Mouse (Mus musculus) cerebral cortex, adult 2 months (tissue): Measurements from ENCODE around the gene Zfp970.

Experiments
- WGBS: fragments of 180-500 bp; shearing (Covaris S2); methylation state at CpG from one replicate; pipeline ENCODE4 v1.1.7; 2018; 5-methylcytosine and 5-hydroxymethylcytosine counted together

The Zfp970 gene

DNA sequence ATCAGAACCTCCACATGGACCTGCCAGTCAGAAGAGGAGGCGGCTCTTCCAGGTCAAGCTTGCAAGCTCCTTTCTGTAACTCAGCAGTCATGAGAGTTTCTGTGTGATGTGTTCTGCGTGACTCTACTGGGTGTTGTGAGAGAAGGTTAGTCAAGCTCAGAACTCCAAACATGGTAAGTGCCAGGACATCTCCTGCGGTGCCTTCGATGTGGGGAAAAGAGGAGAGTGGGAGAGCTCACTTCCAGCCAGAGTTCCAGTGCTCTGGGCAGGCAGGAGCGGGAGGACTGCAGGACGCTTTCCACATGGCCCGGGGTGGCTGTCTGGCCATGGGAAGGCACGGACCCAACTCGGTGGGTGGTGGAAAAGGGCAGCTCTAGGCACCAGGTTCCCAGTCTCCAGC is at the start of gene Zfp970:
Zfp970 (plus strand) TSS at position 58 of the 400 bp plus-strand sequence.
- 8% methylated on average over 9 of the region's 9 CpGs for WGBS

GRCm38 (mm10) chr2:177472261-177472660 is 7.7 kb downstream of the Zfp970 start:
- WGBS = 92% methylated on average over 7 of the region's 10 CpGs

DNA sequence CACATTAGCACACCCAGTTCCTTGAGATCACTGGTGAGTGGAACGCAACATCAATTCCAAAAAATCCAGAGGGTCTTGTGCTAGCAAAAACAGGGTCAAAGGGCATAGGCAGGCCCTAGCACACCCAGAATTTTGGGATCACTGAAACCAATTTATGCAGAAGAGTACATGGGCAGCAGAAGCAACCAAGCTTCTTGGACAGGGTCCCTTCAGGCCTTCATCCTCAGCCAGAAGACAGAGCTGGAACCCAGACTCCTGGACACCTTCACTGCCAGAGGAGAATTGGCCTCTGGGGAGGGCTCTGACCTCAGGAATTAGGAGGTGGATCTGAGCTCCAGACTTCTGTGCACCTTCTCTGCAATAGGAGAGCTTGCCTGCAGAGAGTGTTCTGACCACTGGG is 17.4 kb downstream of the Zfp970 start:
- WGBS = 67% methylated on average over 1 of the region's 1 CpGs

DNA sequence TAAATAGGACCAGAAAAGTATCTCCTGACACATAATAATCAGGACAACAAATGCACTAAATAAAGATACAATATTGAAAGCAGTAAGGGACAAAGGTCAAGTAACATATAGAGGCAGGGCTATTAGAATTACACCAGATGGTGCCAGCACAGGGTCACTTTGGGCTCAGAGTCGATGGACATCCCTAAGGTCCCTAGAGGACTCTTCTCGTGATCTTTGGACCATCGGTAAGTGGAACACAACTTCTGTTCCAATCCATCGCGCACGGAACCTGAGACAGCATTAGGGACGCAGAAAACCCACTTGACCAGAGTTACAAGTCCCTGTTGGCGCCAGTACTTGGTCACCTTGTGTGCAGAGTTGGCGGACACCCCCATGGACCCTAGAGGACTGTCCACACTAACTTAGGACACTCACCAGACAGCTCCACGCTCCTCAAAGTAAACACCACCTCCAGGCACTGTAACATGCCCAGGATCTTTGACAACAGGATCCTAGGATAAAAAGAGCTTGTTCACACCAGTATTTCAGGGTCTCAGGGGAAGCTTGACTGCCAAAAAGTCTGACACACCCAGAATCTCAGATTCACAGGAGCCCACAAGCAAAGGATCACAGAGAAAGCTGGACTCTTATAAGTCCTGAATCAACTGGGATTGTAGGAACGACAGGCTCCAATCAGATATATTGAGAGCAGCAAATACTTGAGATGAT is 18.9 kb downstream of the Zfp970 start:
- WGBS = 85% methylated on average over 11 of the region's 11 CpGs

GRCm38 (mm10) chr2:177498067-177498466 is 33.5 kb downstream of the Zfp970 start, which contains the start of gene Gm14403:
Gene Gm14403 (plus strand): TSS chr2:177498215.
- WGBS = 17% methylated on average over 7 of the region's 7 CpGs

DNA sequence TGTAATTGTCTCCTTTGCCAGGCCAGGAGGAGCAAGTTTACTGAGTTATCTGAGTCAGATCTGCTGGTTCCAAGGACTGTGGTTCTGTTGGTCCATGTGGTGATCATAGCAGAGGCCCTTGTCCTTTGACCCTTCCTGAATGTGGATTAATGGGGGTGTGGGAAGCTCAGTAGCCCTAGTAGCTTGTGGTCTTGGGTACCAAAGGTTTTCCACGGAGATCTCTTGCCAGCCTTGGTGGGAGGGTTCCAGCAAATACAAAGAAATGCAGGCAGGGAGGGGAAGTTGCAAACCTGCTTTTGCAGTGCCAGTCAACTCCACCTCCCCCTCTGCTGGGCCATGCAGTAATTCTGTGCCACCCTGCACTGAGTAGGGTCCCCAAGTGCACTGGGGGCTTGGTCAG is 34.6 kb downstream of the Zfp970 start:
- 38% methylated on average over 1 of the region's 1 CpGs for WGBS

DNA sequence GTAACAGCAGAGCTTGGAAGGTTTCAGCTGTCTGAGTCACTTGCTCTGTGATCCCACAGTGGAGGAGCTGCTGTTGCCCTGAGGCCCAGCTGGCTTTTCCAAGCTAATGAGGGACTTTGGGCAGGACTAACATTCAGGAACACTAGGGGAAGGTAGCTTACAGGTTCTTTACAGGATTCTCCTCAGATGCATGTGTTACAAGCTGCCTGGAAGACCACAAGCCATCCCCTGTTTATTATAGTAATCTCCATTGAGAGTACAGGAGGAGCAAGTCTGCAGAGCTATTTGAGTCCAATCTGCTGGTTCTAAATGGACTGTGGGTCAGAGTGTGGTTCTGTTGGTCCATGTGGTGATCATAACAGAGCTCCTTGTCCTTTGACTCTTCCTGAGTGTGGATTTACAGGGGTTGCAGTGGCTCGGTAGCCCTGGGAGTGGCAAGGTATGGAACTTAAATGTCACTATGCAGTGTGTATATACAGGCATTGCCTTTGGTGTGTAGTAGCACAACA is 40.7 kb downstream of the Zfp970 start:
- WGBS = 100% methylated on average over 1 of the region's 1 CpGs

DNA sequence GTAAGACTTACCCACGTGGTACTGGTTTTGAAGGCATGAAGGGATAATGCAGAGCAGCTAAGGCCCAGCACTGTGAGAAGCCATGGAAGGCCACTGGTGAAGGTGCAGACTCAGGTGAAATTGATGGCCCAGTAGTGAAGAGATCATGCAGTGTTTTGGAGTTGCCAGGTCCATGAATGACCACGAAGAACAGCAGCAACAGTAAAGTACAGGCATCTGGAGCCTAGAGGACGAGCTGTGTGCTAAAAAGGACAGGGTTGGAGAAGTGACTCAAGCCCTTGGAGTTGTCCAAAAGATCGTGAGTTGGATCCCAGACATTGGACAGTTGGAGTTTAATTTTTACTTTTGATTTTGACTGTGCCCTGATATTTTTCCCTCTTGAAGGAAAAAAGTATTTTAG is 46.8 kb downstream of the Zfp970 start:
- WGBS = 69% methylated on average over 4 of the region's 4 CpGs

GRCm38 (mm10) chr2:177511972-177512371 is 47.4 kb downstream of the Zfp970 start:
- WGBS = 94% methylated on average over 3 of the region's 3 CpGs

DNA sequence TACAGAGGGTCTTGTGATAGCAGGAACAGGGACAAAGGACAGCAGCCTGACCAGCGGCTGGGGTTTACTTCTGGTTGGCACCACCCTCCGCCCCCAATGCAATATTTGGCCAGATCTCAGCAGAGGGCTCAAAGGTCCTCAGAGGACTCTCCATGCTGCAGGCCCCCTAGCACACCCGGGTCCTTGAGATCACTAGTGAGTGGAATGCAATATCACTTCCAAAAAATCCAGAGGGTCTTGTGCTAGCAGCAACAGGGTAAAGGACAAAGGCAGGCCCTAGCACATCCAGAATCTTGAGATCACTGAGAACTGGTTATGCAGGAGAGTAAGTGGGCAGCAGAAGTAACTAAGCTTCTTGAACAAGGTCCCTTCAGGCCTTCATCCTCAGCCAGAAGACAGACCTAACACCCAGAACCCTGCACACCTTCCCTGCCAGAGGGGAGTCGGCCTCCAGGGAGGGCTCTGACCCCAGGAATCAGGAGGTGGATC is 49.5 kb downstream of the Zfp970 start:
- WGBS = 89% methylated on average over 4 of the region's 4 CpGs

DNA sequence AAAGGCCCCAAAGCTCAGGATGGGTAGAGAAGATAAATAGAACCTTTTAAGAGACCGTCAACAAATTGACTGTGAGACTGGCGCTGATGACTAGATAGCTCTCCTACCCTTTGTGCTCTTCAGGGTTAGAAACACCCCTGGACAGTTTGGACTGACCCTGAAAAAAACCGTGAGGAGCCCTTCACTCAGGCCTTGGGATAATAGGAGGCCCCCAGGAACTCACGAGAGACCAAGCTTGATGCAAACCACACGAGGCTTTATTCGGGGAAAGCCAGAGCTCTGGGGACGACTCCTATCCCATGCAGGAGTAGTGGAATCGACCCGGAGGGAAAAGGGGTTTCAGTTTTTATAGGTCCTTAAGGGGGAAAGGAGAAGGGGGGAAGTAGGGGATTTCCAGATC is 53.2 kb downstream of the Zfp970 start:
- WGBS = 88% methylated on average over 9 of the region's 9 CpGs

DNA sequence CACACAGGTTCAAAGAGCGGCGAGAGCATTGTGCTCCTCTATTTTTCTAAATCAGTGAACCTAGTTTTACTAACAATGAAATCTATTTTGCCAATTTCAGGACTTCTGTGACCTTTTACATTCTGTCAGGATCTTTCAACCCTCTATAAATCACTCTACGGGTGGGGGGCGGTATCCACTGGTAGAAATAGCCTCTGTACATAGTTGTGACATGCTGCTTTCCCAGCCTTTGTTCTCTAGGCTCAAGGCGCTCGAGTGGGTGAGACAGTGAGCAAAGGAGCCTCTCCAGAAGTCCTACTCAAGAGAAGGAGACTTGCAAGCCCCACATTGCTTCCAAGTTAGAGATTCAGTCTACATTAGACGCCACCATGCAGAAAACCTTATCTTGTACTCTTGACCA is 53.8 kb downstream of the Zfp970 start:
- 85% methylated on average over 7 of the region's 7 CpGs for WGBS

DNA sequence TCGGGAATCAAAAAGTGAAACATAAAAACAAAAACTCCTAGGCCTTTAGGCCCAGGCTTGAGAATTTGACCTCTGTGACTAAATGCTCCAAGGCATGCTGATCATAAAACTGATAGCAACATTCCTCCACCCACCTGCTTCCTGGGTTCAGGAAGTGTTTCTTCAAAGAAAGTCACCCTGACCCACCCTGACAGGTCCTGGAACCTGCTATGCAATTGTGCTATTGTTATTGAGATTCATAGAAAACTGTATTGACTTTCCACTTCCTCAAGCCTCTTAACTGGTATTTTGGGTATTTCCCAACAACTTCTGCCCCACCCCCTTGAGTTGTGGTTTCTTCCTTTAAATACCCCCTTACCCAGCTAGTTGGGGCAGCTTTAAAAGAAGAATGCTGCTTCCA is 54.4 kb downstream of the Zfp970 start:
- 90% methylated on average over 1 of the region's 1 CpGs for WGBS

DNA sequence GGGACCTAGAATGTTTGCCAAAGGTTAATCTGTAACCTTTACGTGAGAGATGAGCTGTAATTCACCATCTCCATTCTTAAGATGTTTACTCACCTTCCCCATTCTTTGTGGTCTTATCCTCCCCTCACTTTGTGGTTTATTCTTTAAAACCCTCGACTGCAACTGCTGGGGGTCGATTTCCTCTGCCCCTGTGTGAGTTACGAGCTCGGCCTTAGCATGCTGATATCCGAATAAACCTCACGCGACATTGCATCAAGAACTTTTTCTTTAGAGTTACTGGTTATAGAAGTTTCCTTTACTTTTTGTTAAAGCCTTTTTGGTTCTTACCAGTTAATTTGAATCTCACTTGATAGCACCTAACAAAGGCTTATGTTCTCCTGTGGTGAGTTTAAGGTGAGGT is 55.5 kb downstream of the Zfp970 start:
- 79% methylated on average over 8 of the region's 8 CpGs for WGBS

GRCm38 (mm10) chr2:177523061-177523460 is 58.5 kb downstream of the Zfp970 start:
- WGBS = 92% methylated on average over 20 of the region's 20 CpGs

DNA sequence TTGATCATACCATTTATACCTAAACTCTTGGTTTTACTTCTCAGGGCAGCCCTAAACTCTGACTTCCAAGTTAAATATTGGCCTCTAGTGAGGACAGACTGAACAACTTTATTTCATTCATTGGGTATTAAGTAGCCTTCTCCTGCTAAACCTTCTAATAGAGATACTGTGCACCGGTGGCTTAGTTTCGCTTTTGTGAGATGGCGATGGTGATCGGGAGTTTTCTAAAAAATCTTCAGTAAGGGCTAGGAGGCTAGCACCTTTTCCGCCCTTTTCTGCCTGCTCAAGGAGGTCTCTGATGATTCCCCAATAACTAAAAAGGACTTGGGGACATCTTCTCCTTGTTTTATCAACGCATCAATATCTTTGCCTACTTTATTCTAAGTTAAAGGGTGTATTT is 59.1 kb downstream of the Zfp970 start:
- 90% methylated on average over 6 of the region's 6 CpGs for WGBS

DNA sequence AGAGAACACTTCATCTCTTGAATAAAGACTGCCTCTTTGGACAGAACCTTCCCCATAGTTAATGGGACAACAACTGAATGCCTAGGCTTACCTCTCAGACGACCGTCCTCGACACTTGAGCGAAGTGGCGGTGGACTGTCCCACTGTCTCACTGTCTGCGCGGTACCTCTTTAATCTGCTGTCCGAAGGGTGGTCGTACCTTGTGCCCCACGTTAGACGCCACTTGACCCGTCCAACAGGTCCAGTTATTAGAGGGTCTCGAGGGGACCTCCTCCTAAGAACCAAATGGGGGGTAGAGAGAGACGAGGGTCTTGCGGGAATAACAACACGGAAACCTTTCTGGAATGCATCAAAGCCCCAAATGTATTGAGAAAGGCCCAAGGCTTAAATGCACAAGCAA is 59.6 kb downstream of the Zfp970 start:
- 92% methylated on average over 16 of the region's 16 CpGs for WGBS
